Mouse (Mus musculus) MEL (cell line): ENCODE results near the gene Ankrd39.

Source experiments
- CTCF ChIP-seq, 3 experiments: IDR thresholded peaks in 2 of 3; conservative IDR thresholded peaks in 1 of 3; 2 replicates each; pipeline ENCODE4 v1.5.1; 2011 to 2012; ENCODE audit warnings: low read length in 3 of 3, low read depth in 2 of 3, mild to moderate bottlenecking in 2 of 3, improper control_type of control experiment in 1 of 3, inconsistent platforms in 1 of 3, mixed read lengths in 1 of 3, moderate library complexity in 1 of 3; ENCODE audit not compliant: control insufficient read depth in 1 of 3, insufficient read depth in 1 of 3, poor library complexity in 1 of 3, severe bottlenecking in 1 of 3
- E2F4 ChIP-seq: IDR thresholded peaks from 2 replicates; pipeline ENCODE4 v1.6.1; 2011; ENCODE audit warnings: low read depth, low read length, improper control_type of control experiment, borderline replicate concordance
- GATA1 ChIP-seq: IDR thresholded peaks from 2 replicates; pipeline ENCODE4 v1.6.1; 2011; ENCODE audit warnings: low read depth, low read length, improper control_type of control experiment
- HCFC1 ChIP-seq: IDR thresholded peaks from 2 replicates; pipeline ENCODE4 v1.6.1; 2012; ENCODE audit warnings: low read depth, mild to moderate bottlenecking, inconsistent platforms, low read length, improper control_type of control experiment, moderate library complexity
- MAFK ChIP-seq: IDR thresholded peaks from 2 replicates; pipeline ENCODE4 v1.6.1; 2011; ENCODE audit warnings: low read depth, mild to moderate bottlenecking, low read length, improper control_type of control experiment, borderline replicate concordance
- MEF2A ChIP-seq: IDR thresholded peaks from 2 replicates; pipeline ENCODE4 v1.6.1; 2014; ENCODE audit warnings: low read depth, mild to moderate bottlenecking, inconsistent platforms, low read length, improper control_type of control experiment; ENCODE audit not compliant: poor library complexity, insufficient replicate concordance, severe bottlenecking; ENCODE audit errors: extremely low read depth
- MXI1 ChIP-seq: IDR thresholded peaks from 2 replicates; pipeline ENCODE4 v1.6.1; 2011; ENCODE audit warnings: mild to moderate bottlenecking, low read depth, low read length, improper control_type of control experiment
- POLR2A ChIP-seq, 2 experiments: IDR thresholded peaks; 2 replicates each; pipeline ENCODE4 v1.6.1; 2011 to 2012; ENCODE audit warnings: low read length in 2 of 2, mild to moderate bottlenecking in 2 of 2, control low read depth in 1 of 2, improper control_type of control experiment in 1 of 2, low read depth in 1 of 2, moderate library complexity in 1 of 2; ENCODE audit not compliant: control insufficient read depth in 1 of 2, insufficient read depth in 1 of 2, poor library complexity in 1 of 2
- RCOR1 ChIP-seq: IDR thresholded peaks from 2 replicates; pipeline ENCODE4 v1.6.1; 2012; ENCODE audit warnings: low read depth, mild to moderate bottlenecking, inconsistent platforms, low read length, improper control_type of control experiment
- TAL1 ChIP-seq: IDR thresholded peaks from 2 replicates; pipeline ENCODE4 v1.6.1; 2012; ENCODE audit warnings: mild to moderate bottlenecking, inconsistent platforms, low read length, moderate library complexity, mixed read lengths
- UBTF ChIP-seq: IDR thresholded peaks from 2 replicates; pipeline ENCODE4 v1.6.1; 2012; ENCODE audit warnings: low read depth, mild to moderate bottlenecking, inconsistent platforms, low read length, improper control_type of control experiment, moderate library complexity, borderline replicate concordance; ENCODE audit not compliant: insufficient read depth
- USF1 ChIP-seq: IDR thresholded peaks from 2 replicates; pipeline ENCODE4 v1.6.1; 2014; ENCODE audit warnings: low read depth, mild to moderate bottlenecking, inconsistent platforms, low read length, improper control_type of control experiment, moderate library complexity
- ZC3H11A ChIP-seq: IDR thresholded peaks from 2 replicates; pipeline ENCODE4 v1.6.1; 2012; ENCODE audit warnings: low read depth, mild to moderate bottlenecking, inconsistent platforms, low read length, improper control_type of control experiment

DNA sequence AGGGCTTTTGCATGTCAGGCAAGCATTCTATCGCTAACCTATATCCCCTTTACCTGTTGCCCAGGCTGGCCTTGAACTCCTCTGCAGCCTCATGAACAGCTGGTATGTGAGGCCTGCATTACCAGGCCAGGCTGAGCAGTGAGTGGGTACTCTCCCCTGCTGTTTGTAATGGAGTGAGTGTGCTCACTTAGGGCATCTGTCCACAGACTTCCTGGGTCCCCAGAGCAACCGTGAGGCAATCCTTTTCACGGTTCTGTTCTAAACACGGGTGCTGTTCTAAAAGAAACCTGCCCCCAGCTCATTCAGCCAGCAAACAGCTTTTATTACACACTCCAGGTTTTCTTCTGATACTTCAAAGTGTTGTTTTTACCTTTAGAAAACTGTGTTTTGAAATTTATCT is 8.5 kb downstream of the Ankrd39 start:
- TF ChIP-seq POLR2A (IDR thresholded peaks at IDR 0.05; ENCODE audit: control insufficient read depth in 1 of 2, insufficient read depth in 1 of 2, low read depth in 1 of 2, low read length in 2 of 2, poor library complexity in 1 of 2) = no peak
- TF ChIP-seq HCFC1 = no peak
- no peak for TF ChIP-seq GATA1
- TF ChIP-seq CTCF (IDR thresholded peaks at IDR 0.05 in 2 of 3, conservative IDR thresholded peaks at IDR 0.05 in 1 of 3; ENCODE audit: control insufficient read depth in 1 of 3, insufficient read depth in 1 of 3, low read depth in 2 of 3, low read length in 3 of 3, poor library complexity in 1 of 3, severe bottlenecking in 1 of 3) = no peak
- no peak for TF ChIP-seq MEF2A
- TF ChIP-seq MAFK = no peak
- TF ChIP-seq TAL1 = no peak
- no peak for TF ChIP-seq RCOR1
- TF ChIP-seq ZC3H11A = no peak
- TF ChIP-seq UBTF = no peak
- no peak for TF ChIP-seq MXI1
- no peak for TF ChIP-seq USF1
- no peak for TF ChIP-seq E2F4
